ENCODE assay signal across 9 mouse cellular contexts in genomic region chr12:100887801-100888258, GRCm38 (mm10). TPM values are rescaled to one million over a fixed set of nuclear protein-coding genes. Genes with fewer than 3 reads are reported as not detected.
A peak's percentile ranks its signal among the peaks of the same experiment; 100 is the strongest.
DNase-seq lines count a peak whose midpoint lies in the region; ATAC-seq lines count a peak whose summit lies in the region.
"Had no signal": no experiment of that assay in that cellular context is flagged by ENCODE, and none has a peak within 500 bp of the region (broad histone marks: within the 10 kb centered on the region; RNA-seq: fewer than 3 reads in every experiment).

No protein-coding gene starts in this region.

- H3K27ac ChIP-seq in neural tube, embryonic 15.5 days (replicated peaks) = no peak overlapping the region
- H3K27ac ChIP-seq: liver, embryonic 13.5 days had no signal

- H3K9me3 ChIP-seq in neural tube, embryonic 15.5 days (replicated peaks) = no peaks in the 10 kb centered on the region
- H3K9me3 ChIP-seq: liver, embryonic 13.5 days had no signal

- whole genome bisulfite sequencing in neural tube, embryonic 15.5 days = 48% methylated on average over 12 of the region's 12 CpGs

- DNase-seq in embryo, embryonic 10 days (ENCODE audit: low spot score) = peak; percentile 16
- DNase-seq in embryo, embryonic 9.5 days (ENCODE audit: extremely low spot score) = no peak
- peak; percentile 39 to 41 for DNase-seq in spleen, postnatal 36 days (ENCODE audit: low spot score in 2 of 2)
- no peak for DNase-seq in spleen, postnatal 10 days (ENCODE audit: low spot score in 2 of 2)
- DNase-seq in heart, postnatal 10 days = peak; percentile 59 to 63
- peak; percentile 34 to 69 for DNase-seq in left cerebral cortex, postnatal 10 days (ENCODE audit: extremely low spot score in 1 of 2, low spot score in 2 of 2)
- peak; percentile 69 to 79 for DNase-seq in right cerebral cortex, adult 2 months (ENCODE audit: low spot score in 2 of 2)
- DNase-seq: liver, embryonic 13.5 days had no signal

- H3K4me2 ChIP-seq in neural tube, embryonic 15.5 days = no peak overlapping the region
- H3K4me2 ChIP-seq: liver, embryonic 13.5 days had no signal

- intact Hi-C loops in heart, postnatal 10 days (cut with DNase I) = no loop called here
- intact Hi-C loops in left cerebral cortex, postnatal 10 days (cut with DNase I) = no loop called here

- no peak overlapping the region for H3K4me3 ChIP-seq in neural tube, embryonic 15.5 days (replicated peaks)
- H3K4me3 ChIP-seq: liver, embryonic 13.5 days had no signal

- no peaks in the 10 kb centered on the region; the same call in 1 of the 2 replicates for H3K27me3 ChIP-seq in neural tube, embryonic 15.5 days (replicated peaks)

- no peak for ATAC-seq in neural tube, embryonic 15.5 days (ENCODE audit: low FRiP score)

- no peak overlapping the region for H3K9ac ChIP-seq in neural tube, embryonic 15.5 days (replicated peaks)
- H3K9ac ChIP-seq: liver, embryonic 13.5 days had no signal

- H3K36me3 ChIP-seq in neural tube, embryonic 15.5 days = no peaks in the 10 kb centered on the region
- H3K36me3 ChIP-seq: liver, embryonic 13.5 days had no signal

- peaks cover 7% of the 10 kb centered on the region for H3K4me1 ChIP-seq in neural tube, embryonic 15.5 days
- H3K4me1 ChIP-seq: liver, embryonic 13.5 days had no signal

RNA-seq across cellular contexts. Expression of gene Gpr68, which starts 20.2 kb away (rescaled TPM):
- under 1 TPM; 0.55 to 0.81 TPM for total RNA-seq in heart, postnatal 10 days (2021)
- 1 to 10 TPM; 6.7 to 7.4 TPM for total RNA-seq in left cerebral cortex, postnatal 10 days (2021)
- polyA plus RNA-seq in neural tube, embryonic 15.5 days (2015; fragmentation: Nextera tagmentation; extraction: Ambion mirVana) = 7.7 and 10.8 TPM in 2 replicates

Comparison
In these comparisons a context has a peak if more than half of its experiments do, and no peak if none do; other contexts are left out.
1. DNase-seq: peak in embryo, embryonic 10 days (single experiment), spleen, postnatal 36 days (2 of 2), heart, postnatal 10 days (2 of 2), left cerebral cortex, postnatal 10 days (2 of 2) and right cerebral cortex, adult 2 months (2 of 2); none in embryo, embryonic 9.5 days (single experiment) and spleen, postnatal 10 days (0 of 2).
2. RNA of gene Gpr68, which starts 20.2 kb away (total RNA-seq): 6.7 to 7.4 TPM in left cerebral cortex, postnatal 10 days; 0.55 to 0.81 TPM in heart, postnatal 10 days; every median in the first group is over 4 times any median in the second.